Mouse (Mus musculus): Measurements from ENCODE around the gene Lmx1b. TPM values are rescaled to one million over a fixed set of nuclear protein-coding genes. Genes with fewer than 3 reads are reported as not detected.
A peak's percentile ranks its signal among the peaks of the same experiment; 100 is the strongest.

The Lmx1b gene
- polyA plus RNA-seq, 1 experiment from 2014 or later = not detected

- ATAC-seq (no peak), DNase-seq (ENCODE audit: low spot score) (no peak)
- Histone ChIP-seq H3K4me1 (ENCODE audit: insufficient read depth, low read depth, low read length) (no peaks in the 10 kb centered on the region), H3K4me3 (ENCODE audit: low read depth, low read length) (no peak overlapping the region), H3K9me3 (ENCODE audit: low read length) (no peaks in the 10 kb centered on the region), H3K4me2 (replicated peaks; ENCODE audit: low read depth, low read length) (no peak overlapping the region), H3K27ac (ENCODE audit: low read length) (no peak overlapping the region), H3K9ac (replicated peaks; ENCODE audit: low read depth) (no peak overlapping the region), H3K36me3 (ENCODE audit: insufficient read depth, low read length) (no peaks in the 10 kb centered on the region), H3K27me3 (replicated peaks; ENCODE audit: insufficient read depth, low read length) (no peaks in the 10 kb centered on the region)
- TF ChIP-seq CTCF (IDR thresholded peaks at IDR 0.05) (no peak), EP300 (IDR thresholded peaks at IDR 0.05) (no peak)
- 46% methylated on average over 4 of the region's 4 CpGs for WGBS
These were observed 42.9 kb downstream of the Lmx1b start for GRCm38 (mm10) chr2:33597384-33597783.

GRCm38 (mm10) chr2:33595085-33595423 is 45.3 kb downstream of the Lmx1b start:
- ATAC-seq (no peak), DNase-seq (ENCODE audit: low spot score) (no peak)
- no peaks in the 10 kb centered on the region for H3K27me3 ChIP-seq (replicated peaks; ENCODE audit: insufficient read depth, low read length)
- no peak overlapping the region for H3K4me3 ChIP-seq (ENCODE audit: low read depth, low read length)
- TF ChIP-seq CTCF (IDR thresholded peaks at IDR 0.05) (no peak), EP300 (IDR thresholded peaks at IDR 0.05) (no peak)
- no peaks in the 10 kb centered on the region for H3K4me1 ChIP-seq (ENCODE audit: insufficient read depth, low read depth, low read length)
- no peak overlapping the region for H3K27ac ChIP-seq (ENCODE audit: low read length)
- no peak overlapping the region for H3K9ac ChIP-seq (replicated peaks; ENCODE audit: low read depth)
- 42% methylated on average over 7 of the region's 7 CpGs for WGBS
- no peak overlapping the region for H3K4me2 ChIP-seq (replicated peaks; ENCODE audit: low read depth, low read length)
- H3K36me3 ChIP-seq (ENCODE audit: insufficient read depth, low read length) = no peaks in the 10 kb centered on the region
- no peaks in the 10 kb centered on the region for H3K9me3 ChIP-seq (ENCODE audit: low read length)

GRCm38 (mm10) chr2:33594181-33595084 is 45.9 kb downstream of the Lmx1b start:
- Histone ChIP-seq H3K4me3 (ENCODE audit: low read depth, low read length) (no peak overlapping the region), H3K27ac (ENCODE audit: low read length) (no peak overlapping the region), H3K4me2 (replicated peaks; ENCODE audit: low read depth, low read length) (no peak overlapping the region), H3K36me3 (ENCODE audit: insufficient read depth, low read length) (no peaks in the 10 kb centered on the region), H3K9me3 (ENCODE audit: low read length) (no peaks in the 10 kb centered on the region), H3K27me3 (replicated peaks; ENCODE audit: insufficient read depth, low read length) (no peaks in the 10 kb centered on the region), H3K9ac (replicated peaks; ENCODE audit: low read depth) (no peak overlapping the region), H3K4me1 (ENCODE audit: insufficient read depth, low read depth, low read length) (no peaks in the 10 kb centered on the region)
- WGBS = 45% methylated on average over 9 of the region's 9 CpGs
- ATAC-seq (peak; percentile 30; the same call in 1 of the 2 replicates), DNase-seq (ENCODE audit: low spot score) (no peak)
- TF ChIP-seq EP300 (IDR thresholded peaks at IDR 0.05) (no peak), CTCF (IDR thresholded peaks at IDR 0.05) (no peak)

DNA sequence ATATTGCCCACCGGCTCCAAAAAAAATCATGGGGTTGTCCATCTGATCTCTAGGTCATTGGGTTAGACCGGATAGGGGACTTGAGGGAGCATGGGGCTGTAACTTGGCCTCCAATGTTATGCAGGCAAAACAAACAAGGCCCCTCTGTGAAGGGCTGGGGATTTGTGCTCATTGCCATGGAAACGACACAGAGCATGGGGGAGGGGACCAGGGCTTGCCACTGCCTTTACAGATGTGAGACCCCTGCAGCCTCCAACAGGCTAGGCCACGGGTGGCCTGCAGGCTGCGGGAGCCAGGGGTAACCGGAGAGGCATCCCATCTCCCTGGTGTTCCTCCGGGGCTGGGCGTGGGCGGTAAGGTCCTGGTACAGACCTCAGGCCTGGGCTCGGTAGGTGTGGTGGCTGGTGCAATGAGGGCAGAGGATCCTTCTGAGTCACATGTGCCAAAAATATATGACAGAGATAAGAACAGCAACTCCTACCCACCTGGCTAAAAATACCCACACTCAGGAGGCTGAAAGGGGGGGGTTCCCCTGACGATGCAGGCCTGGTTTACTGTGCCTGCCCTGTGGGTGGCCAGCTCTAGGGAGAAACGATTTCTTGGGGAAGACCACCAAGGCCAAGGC is 47.3 kb downstream of the Lmx1b start:
- Histone ChIP-seq H3K4me1 (ENCODE audit: insufficient read depth, low read depth, low read length) (no peaks in the 10 kb centered on the region), H3K27me3 (replicated peaks; ENCODE audit: insufficient read depth, low read length) (no peaks in the 10 kb centered on the region), H3K9me3 (ENCODE audit: low read length) (no peaks in the 10 kb centered on the region), H3K36me3 (ENCODE audit: insufficient read depth, low read length) (no peaks in the 10 kb centered on the region), H3K4me2 (replicated peaks; ENCODE audit: low read depth, low read length) (no peak overlapping the region), H3K27ac (ENCODE audit: low read length) (no peak overlapping the region), H3K9ac (replicated peaks; ENCODE audit: low read depth) (no peak overlapping the region), H3K4me3 (ENCODE audit: low read depth, low read length) (no peak overlapping the region)
- ATAC-seq (no peak), DNase-seq (ENCODE audit: low spot score) (no peak)
- TF ChIP-seq EP300 (IDR thresholded peaks at IDR 0.05) = no peak
- no peak for TF ChIP-seq CTCF (IDR thresholded peaks at IDR 0.05)
- 19% methylated on average over 12 of the region's 12 CpGs for WGBS

GRCm38 (mm10) chr2:33589280-33589679 is 51.0 kb downstream of the Lmx1b start:
- no peak overlapping the region for H3K4me3 ChIP-seq (ENCODE audit: low read depth, low read length)
- no peak overlapping the region for H3K9ac ChIP-seq (replicated peaks; ENCODE audit: low read depth)
- ATAC-seq (no peak), DNase-seq (ENCODE audit: low spot score) (no peak)
- WGBS = 72% methylated on average over 9 of the region's 9 CpGs
- no peaks in the 10 kb centered on the region for H3K36me3 ChIP-seq (ENCODE audit: insufficient read depth, low read length)
- no peaks in the 10 kb centered on the region for H3K9me3 ChIP-seq (ENCODE audit: low read length)
- no peaks in the 10 kb centered on the region for H3K4me1 ChIP-seq (ENCODE audit: insufficient read depth, low read depth, low read length)
- no peak overlapping the region for H3K27ac ChIP-seq (ENCODE audit: low read length)
- H3K4me2 ChIP-seq (replicated peaks; ENCODE audit: low read depth, low read length) = no peak overlapping the region
- no peak for TF ChIP-seq CTCF (IDR thresholded peaks at IDR 0.05)
- no peaks in the 10 kb centered on the region for H3K27me3 ChIP-seq (replicated peaks; ENCODE audit: insufficient read depth, low read length)
